Mouse (Mus musculus) heart, embryonic 13.5 days (tissue): ENCODE results near the gene Neu2. TPM values are rescaled to one million over a fixed set of nuclear protein-coding genes. Genes with fewer than 3 reads are reported as not detected.

Experiments
- ATAC-seq: fragments of 200-750 bp; cut with Nextera tagmentation; 2 replicates; pipeline ENCODE4 v1.8.0; 2017; ENCODE audit warnings: moderate TSS enrichment; ENCODE audit not compliant: insufficient number of reproducible peaks, low FRiP score, low TSS enrichment; ENCODE audit errors: extremely low read depth
- H3K27ac ChIP-seq: fragments of 300-500 bp; sonication (generic); replicated peaks from 2 replicates; pipeline ENCODE4 v1.5.1; 2015; ENCODE audit warnings: moderate library complexity, mild to moderate bottlenecking, inconsistent platforms
- H3K27me3 ChIP-seq: fragments of 300-500 bp; sonication (generic); replicated peaks from 2 replicates; pipeline ENCODE4 v1.6.1; 2015; ENCODE audit warnings: mild to moderate bottlenecking, inconsistent platforms
- H3K36me3 ChIP-seq: fragments of 300-500 bp; sonication (generic); 2 replicates; pipeline ENCODE4 v1.6.1; 2015; ENCODE audit warnings: mild to moderate bottlenecking, inconsistent platforms
- H3K4me1 ChIP-seq: fragments of 300-500 bp; sonication (generic); 2 replicates; pipeline ENCODE4 v1.6.1; 2015; ENCODE audit warnings: inconsistent platforms
- H3K4me2 ChIP-seq: fragments of 300-500 bp; sonication (generic); 2 replicates; pipeline ENCODE4 v1.6.1; 2015; ENCODE audit warnings: inconsistent platforms, mild to moderate bottlenecking, moderate library complexity
- H3K4me3 ChIP-seq: fragments of 300-500 bp; sonication (generic); 2 replicates; pipeline ENCODE4 v1.5.1; 2015; ENCODE audit warnings: moderate library complexity, mild to moderate bottlenecking, inconsistent platforms
- H3K9ac ChIP-seq: fragments of 300-500 bp; sonication (generic); 2 replicates; pipeline ENCODE4 v1.6.1; 2015; ENCODE audit warnings: inconsistent platforms, mild to moderate bottlenecking, moderate library complexity
- H3K9me3 ChIP-seq: fragments of 300-500 bp; sonication (generic); 2 replicates; pipeline ENCODE4 v1.6.1; 2016; ENCODE audit warnings: inconsistent platforms
- WGBS: fragments of 180-500 bp; shearing (Covaris S2); methylation state at CpG from one replicate; pipeline ENCODE4 v1.1.7; 2015; ENCODE audit warnings: mixed read lengths; 5-methylcytosine and 5-hydroxymethylcytosine counted together
- polyA plus RNA-seq: library from polyadenylated mRNA; unstranded; fragments of >200 nt; fragmentation: Nextera tagmentation; extraction: Ambion mirVana; gene quantifications from 2 replicates; pipeline ENCODE4 v1.2.1, GENCODE M21; 2015

Neu2 gene
- polyA plus RNA-seq, 1 experiment from 2014 or later: not detected

DNA sequence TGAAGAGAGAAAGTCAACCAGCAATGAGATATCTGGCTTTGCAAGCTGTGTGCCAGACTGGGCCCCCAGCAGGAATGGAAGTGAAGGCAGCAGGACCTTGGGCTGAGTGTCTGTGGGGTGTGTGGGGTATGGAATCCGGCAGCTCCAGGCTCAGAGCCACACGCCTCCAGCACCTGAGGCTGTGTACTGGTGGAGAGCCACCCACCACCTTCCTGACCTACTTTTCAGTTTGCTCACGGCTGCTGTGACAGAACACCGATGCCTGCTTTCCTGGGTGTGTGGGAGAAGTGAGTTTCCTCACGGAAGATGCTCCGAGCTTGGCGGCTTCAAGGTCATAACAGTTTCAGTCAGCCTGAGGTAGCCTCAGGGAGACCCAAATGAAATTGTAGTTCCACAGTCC is 79.5 kb downstream of the Neu2 start:
- Histone ChIP-seq H3K4me1 (peaks cover 1% of the 10 kb centered on the region; the same call in 1 of the 2 replicates), H3K36me3 (no peaks in the 10 kb centered on the region), H3K4me3 (no peak overlapping the region), H3K9me3 (no peaks in the 10 kb centered on the region), H3K27ac (no peak overlapping the region), H3K4me2 (no peak overlapping the region), H3K9ac (no peak overlapping the region), H3K27me3 (no peaks in the 10 kb centered on the region)
- no peak for ATAC-seq
- 77% methylated on average over 7 of the region's 7 CpGs for WGBS

GRCm38 (mm10) chr1:87589980-87590379 is 80.3 kb downstream of the Neu2 start:
- no peak overlapping the region for H3K27ac ChIP-seq
- H3K9me3 ChIP-seq: no peaks in the 10 kb centered on the region
- no peak overlapping the region for H3K9ac ChIP-seq
- H3K4me1 ChIP-seq: peaks cover 8% of the 10 kb centered on the region; the same call in 1 of the 2 replicates
- H3K4me2 ChIP-seq: no peak overlapping the region
- WGBS: 80% methylated on average over 8 of the region's 8 CpGs
- no peak for ATAC-seq
- H3K4me3 ChIP-seq: no peak overlapping the region
- no peaks in the 10 kb centered on the region for H3K27me3 ChIP-seq
- H3K36me3 ChIP-seq: no peaks in the 10 kb centered on the region

- no peaks in the 10 kb centered on the region for H3K27me3 ChIP-seq
- no peaks in the 10 kb centered on the region for H3K9me3 ChIP-seq
- no peak overlapping the region for H3K4me2 ChIP-seq
- H3K36me3 ChIP-seq: no peaks in the 10 kb centered on the region
- 32% methylated on average over 3 of the region's 3 CpGs for WGBS
- ATAC-seq: no peak
- H3K4me1 ChIP-seq: peaks cover 8% of the 10 kb centered on the region; the same call in 1 of the 2 replicates
- H3K9ac ChIP-seq: no peak overlapping the region
- no peak overlapping the region for H3K4me3 ChIP-seq
- H3K27ac ChIP-seq: no peak overlapping the region
Observed at GRCm38 (mm10) chr1:87594261-87594660, 84.6 kb downstream of the Neu2 start.

- Histone ChIP-seq H3K27me3 (no peaks in the 10 kb centered on the region), H3K36me3 (no peaks in the 10 kb centered on the region), H3K4me3 (no peak overlapping the region), H3K4me1 (peaks cover 8% of the 10 kb centered on the region; the same call in 1 of the 2 replicates), H3K27ac (no peak overlapping the region), H3K9ac (no peak overlapping the region), H3K9me3 (no peaks in the 10 kb centered on the region), H3K4me2 (no peak overlapping the region)
- 86% methylated on average over 10 of the region's 10 CpGs for WGBS
- ATAC-seq: no peak
Observed at GRCm38 (mm10) chr1:87594671-87595070, 85.0 kb downstream of the Neu2 start.

GRCm38 (mm10) chr1:87600533-87600932 is 90.8 kb downstream of the Neu2 start:
- no peak for ATAC-seq
- Histone ChIP-seq H3K9me3 (no peaks in the 10 kb centered on the region), H3K4me3 (no peak overlapping the region), H3K9ac (no peak overlapping the region), H3K4me1 (no peaks in the 10 kb centered on the region), H3K36me3 (no peaks in the 10 kb centered on the region), H3K27me3 (no peaks in the 10 kb centered on the region), H3K27ac (no peak overlapping the region), H3K4me2 (no peak overlapping the region)
- WGBS: 67% methylated on average over 7 of the region's 7 CpGs

DNA sequence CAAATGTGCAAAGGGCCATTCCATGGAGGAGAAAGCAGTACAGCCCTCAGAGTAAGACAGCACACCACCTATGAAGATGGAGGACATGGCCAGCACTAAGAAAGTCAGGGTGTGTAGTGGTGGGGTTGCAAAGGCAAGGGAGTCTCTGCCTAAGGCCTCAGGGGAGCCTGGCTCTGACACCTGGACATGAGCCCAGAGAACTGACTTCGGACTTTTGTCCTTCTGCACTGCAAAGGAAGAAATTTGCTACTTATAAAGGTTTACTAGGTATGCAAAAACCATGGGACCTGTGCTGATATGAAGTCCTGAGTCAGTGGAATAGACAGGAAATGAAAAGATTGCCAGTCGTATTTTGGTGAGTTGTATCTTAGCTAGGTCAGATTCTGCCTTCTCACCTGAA is 92.1 kb downstream of the Neu2 start:
- no peaks in the 10 kb centered on the region for H3K4me1 ChIP-seq
- H3K27me3 ChIP-seq: no peaks in the 10 kb centered on the region
- H3K36me3 ChIP-seq: no peaks in the 10 kb centered on the region
- no peaks in the 10 kb centered on the region for H3K9me3 ChIP-seq
- ATAC-seq: no peak
- H3K4me2 ChIP-seq: no peak overlapping the region
- H3K4me3 ChIP-seq: no peak overlapping the region
- no peak overlapping the region for H3K9ac ChIP-seq
- no peak overlapping the region for H3K27ac ChIP-seq
- 50% methylated on average over 2 of the region's 2 CpGs for WGBS

- Histone ChIP-seq H3K9ac (no peak overlapping the region), H3K36me3 (no peaks in the 10 kb centered on the region), H3K4me3 (no peak overlapping the region), H3K4me1 (no peaks in the 10 kb centered on the region), H3K4me2 (no peak overlapping the region), H3K27me3 (0 out of 2 replicates have a peak, but pooled peaks cover 5% of the 10 kb centered on the region), H3K27ac (no peak overlapping the region), H3K9me3 (no peaks in the 10 kb centered on the region)
- ATAC-seq: no peak
- 86% methylated on average over 5 of the region's 5 CpGs for WGBS
Observed at GRCm38 (mm10) chr1:87603389-87603788, 93.7 kb downstream of the Neu2 start.

- WGBS: 64% methylated on average over 2 of the region's 2 CpGs
- Histone ChIP-seq H3K27me3 (0 out of 2 replicates have a peak, but pooled peaks cover 5% of the 10 kb centered on the region), H3K27ac (no peak overlapping the region), H3K4me2 (no peak overlapping the region), H3K36me3 (no peaks in the 10 kb centered on the region), H3K4me1 (no peaks in the 10 kb centered on the region), H3K9ac (no peak overlapping the region), H3K4me3 (no peak overlapping the region), H3K9me3 (no peaks in the 10 kb centered on the region)
- no peak for ATAC-seq
Observed at GRCm38 (mm10) chr1:87605296-87605695, 95.6 kb downstream of the Neu2 start.

- Histone ChIP-seq H3K4me2 (no peak overlapping the region), H3K27me3 (0 out of 2 replicates have a peak, but pooled peaks cover 5% of the 10 kb centered on the region), H3K4me3 (no peak overlapping the region), H3K9me3 (no peaks in the 10 kb centered on the region), H3K4me1 (no peaks in the 10 kb centered on the region), H3K9ac (no peak overlapping the region), H3K27ac (no peak overlapping the region), H3K36me3 (no peaks in the 10 kb centered on the region)
- 66% methylated on average over 21 of the region's 21 CpGs for WGBS
- no peak for ATAC-seq
Observed at GRCm38 (mm10) chr1:87607385-87608091, 97.8 kb downstream of the Neu2 start.

DNA sequence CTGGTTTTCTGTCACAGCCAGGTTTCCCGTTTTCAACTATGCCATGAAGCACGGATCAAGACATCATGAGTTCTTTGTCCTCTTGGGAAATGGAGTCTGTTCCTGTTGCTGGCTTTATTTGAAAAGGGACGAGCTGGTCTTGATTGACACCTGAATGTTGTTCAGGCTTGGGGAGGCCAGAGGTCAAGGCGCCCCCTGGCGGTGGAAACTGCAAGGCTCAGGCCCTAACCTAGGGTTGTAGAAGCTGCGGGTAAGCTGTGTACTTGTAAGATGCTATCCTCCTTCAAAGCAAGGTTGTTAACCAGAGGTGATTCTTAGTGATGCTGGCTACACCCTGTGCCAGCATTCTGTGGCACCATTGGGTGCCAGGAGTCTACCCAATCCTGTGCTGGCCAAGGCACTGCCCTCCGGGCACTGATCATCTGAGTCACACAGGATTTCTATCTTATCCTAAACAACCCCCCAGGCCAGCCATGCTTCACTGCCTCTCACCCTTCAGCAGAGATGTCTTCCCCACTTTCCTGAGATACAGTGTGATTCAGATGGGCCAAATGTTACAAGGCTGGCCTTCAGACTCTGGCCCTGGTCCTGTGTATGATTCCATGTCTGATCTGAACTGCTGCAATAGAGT is 98.8 kb downstream of the Neu2 start:
- no peaks in the 10 kb centered on the region for H3K4me1 ChIP-seq
- H3K4me2 ChIP-seq: no peak overlapping the region
- no peak overlapping the region for H3K27ac ChIP-seq
- no peak for ATAC-seq
- H3K9ac ChIP-seq: no peak overlapping the region
- no peak overlapping the region for H3K4me3 ChIP-seq
- no peaks in the 10 kb centered on the region for H3K36me3 ChIP-seq
- 33% methylated on average over 7 of the region's 7 CpGs for WGBS
- H3K27me3 ChIP-seq: 0 out of 2 replicates have a peak, but pooled peaks cover 5% of the 10 kb centered on the region
- no peaks in the 10 kb centered on the region for H3K9me3 ChIP-seq

DNA sequence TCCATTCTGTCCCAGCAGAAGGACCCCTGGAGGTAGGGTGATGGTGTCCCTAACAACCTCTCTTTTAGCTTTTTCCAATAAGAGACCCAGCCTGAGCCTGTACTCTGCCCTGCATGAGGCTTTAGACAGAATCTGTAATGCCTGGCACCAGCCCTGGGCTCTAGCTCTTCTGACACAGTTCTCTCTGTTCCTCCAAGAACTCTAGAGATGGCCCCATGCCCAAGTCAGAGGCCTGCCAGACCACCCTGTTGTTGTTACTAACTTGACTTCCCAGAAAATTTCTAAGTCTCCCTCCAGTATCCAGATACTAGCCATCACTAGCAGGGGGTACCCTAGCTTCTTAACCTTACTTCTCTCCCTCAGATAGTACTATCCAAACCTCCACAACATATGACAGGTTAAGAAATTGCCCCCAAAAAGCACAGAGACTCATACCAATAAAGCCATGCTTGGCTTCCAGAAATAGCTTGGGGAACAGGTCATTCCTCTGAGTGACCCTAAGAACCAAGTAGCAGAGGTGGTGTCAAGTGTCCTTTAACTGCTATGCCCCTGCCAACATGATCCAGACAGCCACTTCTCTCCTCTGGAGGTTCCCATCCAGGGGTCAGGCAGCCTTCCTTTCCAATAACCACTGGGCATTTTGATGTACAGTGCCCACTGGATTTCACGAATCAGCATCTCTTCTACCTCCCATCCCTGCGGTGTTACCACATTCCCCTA is 105.0 kb downstream of the Neu2 start:
- H3K27ac ChIP-seq: no peak overlapping the region
- no peaks in the 10 kb centered on the region for H3K36me3 ChIP-seq
- no peak for ATAC-seq
- H3K27me3 ChIP-seq: no peaks in the 10 kb centered on the region
- H3K9ac ChIP-seq: no peak overlapping the region
- no peaks in the 10 kb centered on the region for H3K9me3 ChIP-seq
- no peak overlapping the region for H3K4me3 ChIP-seq
- 77% methylated on average over 2 of the region's 2 CpGs for WGBS
- no peak overlapping the region for H3K4me2 ChIP-seq
- H3K4me1 ChIP-seq: no peaks in the 10 kb centered on the region
